Mouse (Mus musculus): Measurements from ENCODE around the gene Cacna1c. TPM values are rescaled to one million over a fixed set of nuclear protein-coding genes. Genes with fewer than 3 reads are reported as not detected.
A peak's percentile ranks its signal among the peaks of the same experiment; 100 is the strongest.

Cacna1c gene
- polyA plus RNA-seq, 1 experiment from 2014 or later, result 9.8 TPM

DNA sequence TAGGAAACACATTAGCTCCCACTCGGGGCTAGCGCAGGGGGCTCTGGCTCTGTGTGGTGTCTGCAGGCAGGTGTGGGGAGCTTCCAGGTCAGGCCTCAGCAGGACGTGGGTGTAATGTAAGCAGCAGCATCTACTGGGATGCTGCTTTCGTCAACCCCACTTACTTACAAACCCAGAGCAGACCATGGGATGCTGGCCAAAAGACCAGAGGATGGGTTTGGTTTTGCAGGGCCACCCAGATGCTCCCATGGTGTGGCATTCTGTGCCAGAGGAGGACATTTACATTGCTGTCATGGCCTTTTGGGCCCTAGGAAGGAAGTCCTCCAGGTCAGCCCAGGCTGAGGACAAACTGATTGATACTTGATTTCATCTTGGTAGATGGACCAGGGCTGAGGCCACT, 521.4 kb downstream of the Cacna1c start:
- WGBS, result 74% methylated on average over 4 of the region's 4 CpGs
- no peak overlapping the region for H3K4me2 ChIP-seq (replicated peaks; ENCODE audit: low read depth, low read length)
- H3K4me3 ChIP-seq (ENCODE audit: low read depth, low read length), result no peak overlapping the region

DNA sequence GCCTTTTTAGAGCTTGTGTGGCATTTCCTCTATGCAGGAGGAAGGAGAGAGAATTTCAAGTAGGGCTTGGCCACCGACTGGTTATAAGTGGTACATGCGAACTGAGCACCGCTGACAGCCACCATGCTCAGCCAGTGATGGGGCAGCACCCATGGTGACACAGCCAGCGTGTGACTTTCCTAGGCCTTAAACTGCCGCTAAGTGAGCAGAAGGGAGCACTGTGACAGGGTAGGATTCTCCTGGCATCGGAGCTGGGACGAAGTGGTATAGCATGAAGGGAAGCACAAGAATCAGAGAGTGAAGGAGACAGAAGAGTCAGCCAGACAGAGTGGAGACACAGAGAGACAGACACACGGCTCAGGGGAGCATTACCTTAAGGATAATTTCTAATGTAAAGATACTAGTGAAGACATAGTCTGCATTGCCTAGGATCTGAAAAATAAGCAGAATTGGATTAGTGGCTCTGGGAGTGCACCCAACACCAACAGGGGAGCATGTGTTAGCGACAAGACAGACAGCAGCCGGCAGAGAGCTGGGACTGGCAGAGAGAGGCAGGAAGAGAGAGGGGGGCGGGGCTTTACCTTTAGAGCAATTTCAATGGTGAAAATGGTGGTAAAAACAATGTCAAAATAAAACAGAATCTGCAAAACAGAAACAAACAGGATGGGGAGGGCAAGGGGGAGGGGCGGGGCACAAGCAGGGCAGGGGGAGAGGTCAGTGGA, 522.1 kb downstream of the Cacna1c start:
- Histone ChIP-seq H3K36me3 (ENCODE audit: control insufficient read depth, insufficient read depth, low read length) (no peaks in the 10 kb centered on the region), H3K4me1 (ENCODE audit: control insufficient read depth, insufficient read depth, low read length) (no peaks in the 10 kb centered on the region), H3K27me3 (ENCODE audit: control insufficient read depth, insufficient read depth, low read length) (no peaks in the 10 kb centered on the region), H3K9me3 (ENCODE audit: control insufficient read depth, low read depth, low read length) (no peaks in the 10 kb centered on the region), H3K4me2 (replicated peaks; ENCODE audit: low read depth, low read length) (no peak overlapping the region), H3K27ac (ENCODE audit: low read length) (no peak overlapping the region), H3K9ac (replicated peaks; ENCODE audit: low read depth, low read length) (no peak overlapping the region), H3K4me3 (ENCODE audit: low read depth, low read length) (no peak overlapping the region)
- 75% methylated on average over 12 of the region's 12 CpGs for WGBS
- no peak for ATAC-seq (ENCODE audit: insufficient number of reproducible peaks, insufficient read depth, low FRiP score, low read depth)

More for the DNA sequence above, 521.4 kb downstream of the Cacna1c start:
- no peak overlapping the region for H3K9ac ChIP-seq (replicated peaks; ENCODE audit: low read depth, low read length)
- H3K9me3 ChIP-seq (ENCODE audit: control insufficient read depth, low read depth, low read length), result no peaks in the 10 kb centered on the region
- H3K27ac ChIP-seq (ENCODE audit: low read length), result no peak overlapping the region
- no peaks in the 10 kb centered on the region for H3K4me1 ChIP-seq (ENCODE audit: control insufficient read depth, insufficient read depth, low read length)
- ATAC-seq (ENCODE audit: insufficient number of reproducible peaks, insufficient read depth, low FRiP score, low read depth), result no peak
- H3K27me3 ChIP-seq (ENCODE audit: control insufficient read depth, insufficient read depth, low read length), result no peaks in the 10 kb centered on the region
- H3K36me3 ChIP-seq (ENCODE audit: control insufficient read depth, insufficient read depth, low read length), result no peaks in the 10 kb centered on the region

DNA sequence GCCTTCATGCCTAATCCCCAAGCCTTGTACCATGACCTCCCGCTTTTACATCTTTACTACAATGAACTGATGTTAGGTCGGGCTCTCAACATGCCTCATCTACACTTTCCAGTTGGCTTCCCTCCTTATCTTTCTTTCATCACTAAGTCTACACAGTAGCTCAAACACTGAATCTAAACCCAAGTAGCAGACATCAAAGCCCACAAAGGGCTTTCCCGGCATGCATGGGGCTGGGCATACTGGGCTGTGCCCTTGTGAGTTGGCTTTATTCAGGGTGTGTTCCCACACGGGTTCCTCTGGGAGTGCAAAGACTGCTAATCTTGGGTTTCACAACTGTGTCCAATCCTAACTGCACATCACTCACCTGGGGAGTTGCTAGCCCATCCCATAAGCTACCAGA, 542.9 kb downstream of the Cacna1c start:
- Histone ChIP-seq H3K4me1 (ENCODE audit: control insufficient read depth, insufficient read depth, low read length) (no peaks in the 10 kb centered on the region), H3K4me2 (replicated peaks; ENCODE audit: low read depth, low read length) (no peak overlapping the region), H3K4me3 (ENCODE audit: low read depth, low read length) (no peak overlapping the region), H3K9ac (replicated peaks; ENCODE audit: low read depth, low read length) (no peak overlapping the region), H3K27ac (ENCODE audit: low read length) (no peak overlapping the region), H3K27me3 (ENCODE audit: control insufficient read depth, insufficient read depth, low read length) (no peaks in the 10 kb centered on the region), H3K36me3 (ENCODE audit: control insufficient read depth, insufficient read depth, low read length) (no peaks in the 10 kb centered on the region), H3K9me3 (ENCODE audit: control insufficient read depth, low read depth, low read length) (no peaks in the 10 kb centered on the region)
- 73% methylated on average over 4 of the region's 4 CpGs for WGBS
- ATAC-seq (ENCODE audit: insufficient number of reproducible peaks, insufficient read depth, low FRiP score, low read depth), result peak; percentile 71; the same call in 1 of the 2 replicates

DNA sequence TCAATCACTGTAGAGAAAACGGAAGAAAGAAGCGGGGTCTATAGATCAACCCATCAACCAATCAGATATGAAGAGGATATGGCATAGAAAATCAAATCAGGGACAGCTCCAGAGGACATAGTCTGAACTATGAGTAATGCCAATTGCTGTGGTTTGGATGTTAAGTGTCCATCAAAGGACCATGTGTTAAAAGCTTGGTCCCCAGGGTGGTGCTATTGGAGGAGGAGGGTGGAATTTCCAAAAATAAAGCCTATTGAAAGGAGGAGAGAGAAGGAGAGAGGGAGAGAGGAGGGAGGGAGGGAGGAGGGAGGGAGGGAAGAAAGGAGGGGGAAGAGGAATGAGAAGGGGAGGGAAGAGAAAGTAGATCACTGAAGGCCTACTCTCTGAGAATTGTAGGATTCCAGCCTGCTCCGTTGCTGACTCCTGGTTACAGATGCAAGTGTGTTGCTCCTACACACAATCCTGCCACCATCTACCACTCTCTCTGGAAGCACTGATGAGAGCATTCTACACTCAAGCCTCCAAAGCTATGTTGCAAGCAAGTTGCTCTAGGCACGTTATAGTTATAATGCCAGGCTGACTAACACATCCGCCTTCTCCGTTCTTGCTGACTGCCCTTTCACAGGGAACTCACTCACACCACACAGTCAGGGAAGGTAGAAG, 547.0 kb downstream of the Cacna1c start:
- Histone ChIP-seq H3K9ac (replicated peaks; ENCODE audit: low read depth, low read length) (no peak overlapping the region), H3K4me3 (ENCODE audit: low read depth, low read length) (no peak overlapping the region), H3K4me2 (replicated peaks; ENCODE audit: low read depth, low read length) (no peak overlapping the region), H3K36me3 (ENCODE audit: control insufficient read depth, insufficient read depth, low read length) (no peaks in the 10 kb centered on the region), H3K9me3 (ENCODE audit: control insufficient read depth, low read depth, low read length) (no peaks in the 10 kb centered on the region), H3K27me3 (ENCODE audit: control insufficient read depth, insufficient read depth, low read length) (no peaks in the 10 kb centered on the region), H3K27ac (ENCODE audit: low read length) (no peak overlapping the region), H3K4me1 (ENCODE audit: control insufficient read depth, insufficient read depth, low read length) (no peaks in the 10 kb centered on the region)
- ATAC-seq (ENCODE audit: insufficient number of reproducible peaks, insufficient read depth, low FRiP score, low read depth), result no peak
- WGBS, result 88% methylated on average over 6 of the region's 6 CpGs

DNA sequence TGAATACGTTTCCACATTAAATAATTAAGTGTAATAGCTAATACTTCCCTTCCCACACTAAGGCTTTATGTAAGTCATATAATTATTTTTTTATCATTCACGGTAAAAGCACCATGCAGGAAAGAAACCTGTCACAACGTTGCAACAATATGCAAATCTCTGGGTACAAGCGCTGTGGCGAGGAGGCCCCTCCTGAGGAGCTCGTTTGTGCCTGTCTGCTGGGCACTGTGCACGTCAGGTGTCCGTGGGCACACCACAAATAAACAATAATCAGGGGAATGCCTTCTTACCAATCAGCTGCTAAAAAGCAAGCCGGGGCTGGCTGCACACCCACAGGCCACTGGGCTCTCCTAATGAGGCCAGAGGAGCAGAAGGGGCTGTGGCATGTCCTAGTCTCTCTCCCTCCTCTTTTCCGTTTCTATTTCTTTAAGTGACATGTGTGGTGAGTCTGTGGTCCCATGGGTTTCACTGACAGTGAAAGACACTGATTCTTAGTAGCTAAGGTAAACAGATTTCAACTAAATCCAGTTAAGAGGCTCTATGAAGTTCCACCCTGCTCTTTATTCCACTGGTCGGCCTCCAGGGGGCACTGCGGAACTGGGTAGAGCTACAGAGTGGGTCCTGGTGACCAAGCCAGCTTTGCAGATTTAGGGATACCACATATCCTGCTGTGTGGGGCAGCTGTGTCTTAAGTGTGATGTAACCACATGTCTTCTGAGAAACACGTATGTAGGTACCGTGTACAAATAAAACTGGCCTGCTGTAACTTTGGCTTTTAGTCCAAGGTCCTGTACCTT, 549.8 kb downstream of the Cacna1c start:
- Histone ChIP-seq H3K4me3 (ENCODE audit: low read depth, low read length) (no peak overlapping the region), H3K27me3 (ENCODE audit: control insufficient read depth, insufficient read depth, low read length) (no peaks in the 10 kb centered on the region), H3K9ac (replicated peaks; ENCODE audit: low read depth, low read length) (no peak overlapping the region), H3K36me3 (ENCODE audit: control insufficient read depth, insufficient read depth, low read length) (no peaks in the 10 kb centered on the region), H3K4me1 (ENCODE audit: control insufficient read depth, insufficient read depth, low read length) (no peaks in the 10 kb centered on the region), H3K27ac (ENCODE audit: low read length) (no peak overlapping the region), H3K4me2 (replicated peaks; ENCODE audit: low read depth, low read length) (no peak overlapping the region), H3K9me3 (ENCODE audit: control insufficient read depth, low read depth, low read length) (no peaks in the 10 kb centered on the region)
- WGBS, result 57% methylated on average over 14 of the region's 14 CpGs
- ATAC-seq (ENCODE audit: insufficient number of reproducible peaks, insufficient read depth, low FRiP score, low read depth), result 0 out of 2 replicates have a peak, but pooled peaks have one; percentile 53

DNA sequence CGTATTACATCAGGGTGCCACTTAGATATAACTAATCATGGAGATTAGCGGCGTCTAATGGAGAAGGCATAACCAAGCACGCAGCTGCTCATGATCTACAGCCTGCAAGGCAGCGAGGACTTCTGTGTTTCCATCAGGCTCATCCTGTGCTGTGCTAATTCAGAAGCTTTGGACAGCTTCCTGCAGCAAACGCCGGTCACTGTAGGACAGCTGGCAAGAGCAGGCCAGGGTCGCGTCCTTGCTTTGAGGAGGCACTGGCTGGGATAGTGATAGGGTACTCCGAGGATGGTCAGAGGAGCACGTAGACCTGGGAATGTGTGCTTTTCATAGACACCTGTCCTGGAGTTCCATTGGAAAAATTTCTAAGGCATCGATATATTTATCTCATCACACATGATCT, 551.4 kb downstream of the Cacna1c start:
- H3K27ac ChIP-seq (ENCODE audit: low read length), result no peak overlapping the region
- H3K4me1 ChIP-seq (ENCODE audit: control insufficient read depth, insufficient read depth, low read length), result no peaks in the 10 kb centered on the region
- no peak for ATAC-seq (ENCODE audit: insufficient number of reproducible peaks, insufficient read depth, low FRiP score, low read depth)
- H3K27me3 ChIP-seq (ENCODE audit: control insufficient read depth, insufficient read depth, low read length), result no peaks in the 10 kb centered on the region
- no peaks in the 10 kb centered on the region for H3K9me3 ChIP-seq (ENCODE audit: control insufficient read depth, low read depth, low read length)
- WGBS, result 80% methylated on average over 12 of the region's 12 CpGs
- no peaks in the 10 kb centered on the region for H3K36me3 ChIP-seq (ENCODE audit: control insufficient read depth, insufficient read depth, low read length)
- H3K4me2 ChIP-seq (replicated peaks; ENCODE audit: low read depth, low read length), result no peak overlapping the region
- H3K9ac ChIP-seq (replicated peaks; ENCODE audit: low read depth, low read length), result no peak overlapping the region
- H3K4me3 ChIP-seq (ENCODE audit: low read depth, low read length), result no peak overlapping the region

DNA sequence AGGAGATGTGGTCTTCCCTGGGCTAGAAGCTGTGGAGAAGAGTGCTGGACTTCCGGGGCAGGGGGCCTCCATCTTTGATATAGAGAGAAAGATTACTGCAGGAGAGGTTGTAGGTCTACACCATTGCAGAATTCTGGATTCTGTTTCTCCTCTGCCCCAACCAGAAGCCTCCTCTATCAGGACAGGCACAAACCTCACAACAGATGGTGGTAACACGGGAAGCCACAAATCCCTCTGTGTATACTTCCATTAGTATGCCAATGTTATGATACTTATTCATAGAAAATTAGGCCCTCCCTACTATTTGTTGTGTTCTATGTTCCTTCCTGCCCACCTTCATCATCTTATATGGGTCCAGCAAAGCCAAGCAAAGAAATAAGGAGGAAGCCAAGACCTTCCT, 552.7 kb downstream of the Cacna1c start:
- Histone ChIP-seq H3K27ac (ENCODE audit: low read length) (no peak overlapping the region), H3K9ac (replicated peaks; ENCODE audit: low read depth, low read length) (no peak overlapping the region), H3K36me3 (ENCODE audit: control insufficient read depth, insufficient read depth, low read length) (no peaks in the 10 kb centered on the region), H3K27me3 (ENCODE audit: control insufficient read depth, insufficient read depth, low read length) (no peaks in the 10 kb centered on the region), H3K9me3 (ENCODE audit: control insufficient read depth, low read depth, low read length) (no peaks in the 10 kb centered on the region), H3K4me2 (replicated peaks; ENCODE audit: low read depth, low read length) (no peak overlapping the region), H3K4me1 (ENCODE audit: control insufficient read depth, insufficient read depth, low read length) (no peaks in the 10 kb centered on the region), H3K4me3 (ENCODE audit: low read depth, low read length) (no peak overlapping the region)
- ATAC-seq (ENCODE audit: insufficient number of reproducible peaks, insufficient read depth, low FRiP score, low read depth), result no peak
- 93% methylated on average over 2 of the region's 2 CpGs for WGBS

DNA sequence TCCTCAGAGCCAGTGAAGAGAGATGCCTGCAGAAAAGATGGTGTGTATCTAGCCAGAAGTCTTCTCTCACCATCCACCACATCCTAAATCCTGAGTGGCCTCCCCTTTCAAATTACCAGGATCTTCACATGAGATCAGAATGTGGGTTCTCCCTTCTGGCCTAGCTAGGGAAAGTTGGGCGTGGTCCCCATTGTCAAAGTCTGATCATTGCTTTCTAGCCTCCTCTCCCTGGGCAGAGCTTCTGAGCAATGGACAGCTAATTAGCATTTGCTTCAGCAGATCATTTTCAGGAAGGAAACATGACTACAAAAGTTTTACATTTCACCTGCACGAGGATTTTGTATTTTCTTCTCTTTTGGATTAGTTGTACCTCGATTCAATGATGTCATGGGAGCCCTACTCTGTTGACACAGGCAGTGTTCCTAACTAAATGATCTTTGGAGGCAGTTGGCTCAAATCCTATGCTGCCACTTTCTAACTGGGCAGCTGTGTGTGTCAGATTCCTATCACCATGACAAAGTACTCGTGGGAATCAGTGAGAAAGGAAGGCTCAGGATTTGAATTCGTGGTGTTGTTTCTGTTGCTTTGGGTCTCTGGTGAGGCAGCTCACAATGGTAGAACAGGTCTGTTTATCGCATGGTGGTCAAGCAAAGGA, 554.4 kb downstream of the Cacna1c start:
- Histone ChIP-seq H3K4me2 (replicated peaks; ENCODE audit: low read depth, low read length) (no peak overlapping the region), H3K9me3 (ENCODE audit: control insufficient read depth, low read depth, low read length) (peaks cover 4% of the 10 kb centered on the region; the same call in 1 of the 2 replicates), H3K27ac (ENCODE audit: low read length) (no peak overlapping the region), H3K4me1 (ENCODE audit: control insufficient read depth, insufficient read depth, low read length) (no peaks in the 10 kb centered on the region), H3K9ac (replicated peaks; ENCODE audit: low read depth, low read length) (no peak overlapping the region), H3K27me3 (ENCODE audit: control insufficient read depth, insufficient read depth, low read length) (no peaks in the 10 kb centered on the region), H3K4me3 (ENCODE audit: low read depth, low read length) (no peak overlapping the region), H3K36me3 (ENCODE audit: control insufficient read depth, insufficient read depth, low read length) (no peaks in the 10 kb centered on the region)
- WGBS, result 76% methylated on average over 6 of the region's 6 CpGs
- no peak for ATAC-seq (ENCODE audit: insufficient number of reproducible peaks, insufficient read depth, low FRiP score, low read depth)

All from stomach, embryonic 14.5 days (tissue).